Mouse (Mus musculus): ENCODE data around the gene Cbr4.

The Cbr4 gene

DNA sequence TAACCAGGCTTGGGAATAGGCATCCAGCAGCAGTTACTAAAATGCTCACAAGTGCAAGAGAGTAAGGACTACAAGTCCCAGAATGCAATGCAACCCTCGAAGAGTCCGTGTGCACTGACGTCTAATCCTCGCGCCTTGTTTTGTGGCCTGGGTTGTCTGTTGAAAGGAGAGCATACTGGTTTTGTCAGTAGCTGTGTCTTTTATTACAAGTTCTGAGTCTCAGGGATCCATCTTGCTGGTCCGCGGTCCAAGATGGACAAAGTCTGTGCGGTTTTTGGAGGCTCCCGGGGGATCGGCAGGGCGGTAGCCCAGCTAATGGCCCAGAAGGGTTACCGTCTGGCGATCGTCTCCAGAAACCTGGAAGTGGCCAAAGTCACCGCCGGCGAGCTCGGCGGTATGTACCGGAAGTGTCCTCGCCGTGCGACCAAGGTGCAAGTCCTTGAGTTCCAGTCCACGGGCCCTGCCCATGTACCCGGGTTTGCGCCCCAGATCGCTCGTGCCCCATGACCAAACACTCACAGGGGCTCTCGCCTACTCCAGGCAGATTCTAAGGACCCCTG is at the start of gene Cbr4:
Gene Cbr4, plus strand, starts transcription at position 138 of the 560 bp plus-strand sequence.
- peak; percentile 86 to 91 for DNase-seq (ENCODE audit: low spot score in 2 of 2)

DNA sequence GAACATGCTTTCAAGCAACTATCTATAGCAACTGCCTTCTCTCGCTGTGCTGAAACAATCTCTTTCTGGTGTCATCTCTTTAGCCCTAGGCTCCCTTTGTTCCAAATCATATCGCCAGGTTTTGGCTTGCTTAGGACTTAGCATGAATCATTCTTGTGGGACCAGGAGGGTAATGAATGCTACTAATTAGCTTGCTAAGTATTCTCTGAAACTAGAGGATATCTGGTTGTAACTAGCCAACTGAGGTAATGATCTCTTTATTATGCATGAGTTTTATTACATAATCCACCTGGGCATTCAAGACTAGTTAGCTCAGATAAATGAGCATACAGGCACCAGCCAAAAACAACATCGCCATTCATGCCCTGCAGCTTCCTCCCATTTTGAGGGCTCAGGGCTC is 44.5 kb upstream of the Cbr4 start:
- DNase-seq (ENCODE audit: low spot score in 2 of 2), result no peak

DNA sequence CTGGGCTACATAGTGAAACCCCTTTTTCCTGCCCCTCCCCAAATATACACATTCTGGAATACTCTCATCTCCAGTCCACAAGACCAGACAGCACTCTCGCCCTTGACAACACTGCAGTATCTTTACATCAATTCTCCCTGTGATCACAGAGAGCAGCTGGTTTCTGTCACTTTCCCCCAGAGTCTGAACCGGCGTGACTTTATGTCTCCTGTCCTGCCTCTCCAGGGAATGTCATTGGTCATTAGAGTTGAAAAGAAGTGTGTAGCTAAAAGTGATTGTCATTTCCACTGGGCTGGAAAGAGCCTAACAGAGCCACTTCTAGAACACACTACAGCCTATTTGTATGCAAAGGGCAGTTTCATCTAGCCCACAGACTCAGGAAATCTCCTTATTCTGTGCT is 43.2 kb upstream of the Cbr4 start:
- DNase-seq (ENCODE audit: low spot score in 2 of 2), result no peak

DNA sequence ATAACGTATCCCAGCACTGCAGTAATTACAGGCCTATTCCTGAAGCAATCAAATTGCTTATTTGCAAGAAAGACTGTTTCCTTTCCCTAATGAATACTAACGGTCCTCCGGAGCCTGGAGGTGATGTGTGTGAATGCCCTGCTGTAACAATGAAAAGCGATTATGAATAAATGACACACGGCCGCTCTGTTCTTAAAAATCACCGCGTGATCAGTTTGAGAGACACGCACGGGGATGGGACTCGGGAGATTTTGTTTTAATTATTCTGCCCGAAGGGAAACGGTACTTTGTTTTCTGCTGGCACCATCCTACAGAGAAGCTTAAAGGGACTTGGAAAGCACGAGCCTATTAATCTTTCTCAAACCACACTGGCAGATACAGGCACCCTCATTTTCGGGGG is 41.2 kb upstream of the Cbr4 start:
- DNase-seq (ENCODE audit: low spot score in 2 of 2), result no peak

DNA sequence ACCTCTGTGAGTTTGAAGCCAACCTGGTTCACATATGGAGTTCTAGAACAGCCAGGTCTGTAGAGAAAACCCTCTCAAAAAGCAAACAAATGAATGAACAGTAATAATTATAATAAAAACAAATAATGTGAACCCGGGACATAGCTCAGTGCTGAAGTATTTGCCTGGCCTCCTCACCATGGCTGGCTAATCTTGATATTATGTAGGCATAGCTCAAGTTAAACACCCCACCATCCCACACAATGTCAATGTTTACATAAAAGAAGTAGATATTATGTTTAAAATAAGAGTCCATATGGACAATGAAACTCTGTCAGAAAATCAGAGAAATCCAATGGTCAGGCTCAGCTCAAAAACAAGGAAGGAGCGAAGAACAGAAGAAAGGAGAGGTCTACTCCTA is 39.4 kb upstream of the Cbr4 start:
- no peak for DNase-seq (ENCODE audit: low spot score in 2 of 2)

DNA sequence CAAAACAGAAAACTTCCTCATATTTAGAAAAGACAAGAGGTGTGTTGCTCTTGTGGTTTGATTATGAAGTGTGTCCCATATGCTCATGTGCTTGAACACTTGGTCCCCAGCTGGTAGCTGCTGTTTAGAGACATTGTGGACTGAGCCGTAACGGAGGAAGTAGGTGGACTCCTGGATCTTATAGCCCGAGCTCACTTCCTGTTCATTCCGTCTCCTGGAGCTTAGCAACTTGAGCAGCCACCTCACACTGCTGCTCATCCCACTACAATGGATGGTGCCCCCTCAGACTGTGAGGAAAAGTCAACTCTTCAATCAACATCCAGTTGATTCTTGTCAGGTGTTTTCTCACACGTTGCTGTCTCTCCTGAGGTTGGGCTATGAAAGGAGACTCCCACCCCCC is 38.7 kb upstream of the Cbr4 start:
- DNase-seq (ENCODE audit: low spot score in 2 of 2), result no peak

DNA sequence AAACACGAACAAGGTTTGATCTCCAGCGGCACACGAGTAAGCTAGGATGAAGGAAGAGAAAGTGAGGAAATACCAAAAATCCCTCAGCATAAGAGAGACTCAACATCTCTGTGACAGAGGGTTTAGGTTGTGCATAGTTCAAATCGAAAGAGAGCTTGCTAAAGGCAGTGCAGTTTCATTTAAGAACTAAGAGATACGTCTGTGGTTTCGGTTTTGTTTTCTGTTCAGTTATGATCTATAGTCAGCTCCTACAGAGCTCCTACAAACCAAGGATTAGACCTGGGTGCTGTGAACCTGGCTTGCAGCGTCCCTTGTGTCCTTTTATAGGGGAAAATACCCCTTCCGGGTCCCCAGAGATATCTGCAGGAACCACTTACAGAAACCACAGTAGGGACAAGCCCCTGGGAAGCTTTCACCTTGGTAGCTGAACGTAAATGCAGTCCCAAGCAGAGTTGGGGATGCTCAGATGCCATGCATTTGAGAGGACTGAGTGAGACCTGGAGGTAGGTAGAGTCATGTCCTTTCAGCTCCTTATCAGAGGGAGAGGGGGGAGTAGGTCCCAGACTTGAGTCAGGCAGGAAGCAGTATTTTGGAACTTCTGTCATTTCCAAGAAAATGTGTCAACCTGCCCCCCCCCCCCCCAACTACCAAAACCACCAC is 36.5 kb upstream of the Cbr4 start:
- no peak for DNase-seq (ENCODE audit: low spot score in 2 of 2)

DNA sequence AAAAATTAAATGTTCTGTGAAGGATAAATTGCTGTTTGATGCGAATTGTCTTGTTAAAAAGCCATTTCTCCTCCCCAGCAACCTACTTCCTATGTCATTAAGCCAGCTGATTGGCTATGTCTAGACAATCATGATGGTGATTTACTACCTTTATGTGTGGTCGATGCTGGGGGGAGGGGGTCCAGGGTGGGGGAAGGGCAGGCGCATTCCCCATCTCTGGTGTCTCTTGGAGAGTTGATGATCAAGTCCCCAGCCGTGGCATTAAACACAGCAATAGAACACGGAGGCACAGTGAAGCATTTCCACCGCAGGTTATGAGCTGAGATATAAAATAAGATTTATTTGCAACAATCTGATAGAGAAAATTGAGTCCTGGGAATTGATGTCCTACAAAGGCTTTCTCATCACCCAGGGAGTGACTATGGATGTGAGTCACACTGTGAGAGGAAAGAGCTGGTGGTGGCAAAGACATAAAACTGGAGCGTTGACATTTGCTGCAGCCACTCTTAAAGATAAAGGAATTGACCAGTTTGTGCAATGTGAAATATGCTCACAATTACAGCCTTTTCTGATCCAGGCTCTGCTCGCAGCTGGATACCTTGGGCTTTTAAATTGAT is 35.7 kb upstream of the Cbr4 start:
- no peak for DNase-seq (ENCODE audit: low spot score in 2 of 2)

DNA sequence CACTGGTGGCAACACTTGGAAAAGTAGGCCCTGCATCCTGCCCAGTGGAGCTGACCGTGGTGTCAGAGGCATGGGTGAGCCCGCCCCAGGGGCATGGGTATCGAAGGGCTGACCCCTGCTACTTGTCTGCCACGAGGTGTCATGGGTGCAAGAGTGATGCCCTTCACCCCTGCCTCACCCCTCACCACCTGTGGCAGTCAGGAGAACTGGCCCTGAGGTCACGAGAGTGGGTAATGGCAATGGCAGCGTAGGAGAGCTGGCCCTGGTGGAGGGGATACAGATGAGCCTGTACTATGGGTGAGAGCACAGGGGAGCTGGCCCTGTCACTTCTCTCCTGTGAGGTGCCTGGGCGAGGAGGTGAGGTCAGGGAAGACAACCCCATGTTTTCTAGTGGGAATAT is 27.8 kb upstream of the Cbr4 start:
- no peak for DNase-seq (ENCODE audit: low spot score in 2 of 2)

GRCm38 (mm10) chr8:61462221-61462620 is 25.3 kb upstream of the Cbr4 start:
- no peak for DNase-seq (ENCODE audit: low spot score in 2 of 2)

GRCm38 (mm10) chr8:61464393-61464792 is 23.1 kb upstream of the Cbr4 start:
- DNase-seq (ENCODE audit: low spot score in 2 of 2), result no peak

DNA sequence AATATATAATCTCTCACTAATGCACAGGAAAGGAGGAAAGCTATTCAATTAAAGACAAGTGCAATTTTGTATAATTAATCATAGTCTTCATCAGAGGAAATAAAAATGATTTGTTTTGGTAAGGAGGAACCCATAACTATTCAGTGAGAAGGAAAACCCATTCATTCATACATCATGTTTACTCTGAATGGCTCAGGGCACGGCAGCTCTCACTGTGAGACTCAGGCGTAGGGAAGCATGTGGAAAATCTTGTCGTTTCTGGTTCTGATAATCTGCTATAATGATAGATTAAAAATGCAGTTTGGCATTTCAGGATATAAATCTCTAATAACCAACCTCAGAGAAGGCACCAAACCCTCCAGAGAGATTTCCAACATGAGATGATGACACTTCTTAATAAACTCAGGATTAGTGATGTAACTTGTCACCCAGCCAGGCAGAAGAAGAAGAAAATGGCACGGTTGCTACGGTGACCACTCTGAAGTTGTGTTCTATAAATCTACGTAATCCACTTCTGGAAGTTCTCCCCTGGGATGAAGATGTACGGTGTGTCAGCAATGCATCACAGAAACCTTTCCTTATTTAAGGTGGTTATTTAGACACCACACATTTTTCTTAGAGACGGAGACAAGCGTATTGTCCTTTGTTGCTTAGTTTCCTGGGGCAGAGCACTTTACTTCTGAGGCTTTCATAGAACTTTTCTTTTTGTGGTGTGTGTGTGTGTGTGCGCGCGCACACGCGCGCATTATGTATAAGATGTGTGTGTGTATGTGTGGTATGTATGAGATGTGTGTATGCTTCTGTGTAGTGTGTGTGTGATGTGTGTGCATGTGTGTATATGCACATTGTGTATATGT is 20.6 kb upstream of the Cbr4 start:
- DNase-seq (ENCODE audit: low spot score in 2 of 2), result no peak

DNA sequence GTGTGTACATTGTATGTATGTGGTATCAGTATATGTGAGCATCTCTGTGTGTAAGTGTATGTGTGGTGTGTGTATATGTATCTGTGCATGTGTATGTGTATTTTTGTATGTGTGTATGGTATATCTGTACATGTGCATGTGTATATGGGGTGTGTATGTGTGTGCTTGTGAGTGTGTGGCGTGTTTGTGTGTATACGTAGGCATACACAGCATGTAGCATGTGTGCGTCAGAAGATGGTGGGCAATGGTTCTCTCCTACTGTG is 20.1 kb upstream of the Cbr4 start:
- DNase-seq (ENCODE audit: low spot score in 2 of 2), result no peak

GRCm38 (mm10) chr8:61470213-61470612 is 17.3 kb upstream of the Cbr4 start:
- DNase-seq (ENCODE audit: low spot score in 2 of 2), result no peak

- DNase-seq (ENCODE audit: low spot score in 2 of 2), result no peak
These were observed 12.3 kb upstream of the Cbr4 start for GRCm38 (mm10) chr8:61475251-61475673.

GRCm38 (mm10) chr8:61476160-61476559 is 11.4 kb upstream of the Cbr4 start:
- DNase-seq (ENCODE audit: low spot score in 2 of 2), result no peak

GRCm38 (mm10) chr8:61478150-61478549 is 9.4 kb upstream of the Cbr4 start:
- DNase-seq (ENCODE audit: low spot score in 2 of 2), result no peak

DNA sequence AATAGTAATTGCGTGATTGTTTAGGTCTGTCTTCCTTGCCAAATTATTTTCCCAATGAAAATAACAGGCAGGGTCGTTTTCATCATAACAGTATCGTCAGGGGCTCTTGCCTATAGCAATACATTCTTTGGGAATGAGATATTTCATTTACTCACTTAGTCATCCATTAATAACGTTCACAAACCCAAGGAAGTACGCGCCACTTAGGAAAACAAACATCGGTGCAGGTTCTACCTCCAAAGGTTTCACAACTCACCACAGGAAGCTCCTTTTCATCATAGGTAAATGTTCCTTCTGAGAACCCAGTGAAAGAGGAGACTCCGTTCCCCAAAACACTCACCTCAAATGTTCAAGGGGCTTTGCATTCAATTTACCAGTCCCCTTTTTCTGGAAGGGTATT is 8.7 kb upstream of the Cbr4 start:
- DNase-seq (ENCODE audit: low spot score in 2 of 2), result no peak

GRCm38 (mm10) chr8:61479506-61480214 is 7.9 kb upstream of the Cbr4 start:
- DNase-seq (ENCODE audit: low spot score in 2 of 2), result peak; percentile 32 to 40

DNA sequence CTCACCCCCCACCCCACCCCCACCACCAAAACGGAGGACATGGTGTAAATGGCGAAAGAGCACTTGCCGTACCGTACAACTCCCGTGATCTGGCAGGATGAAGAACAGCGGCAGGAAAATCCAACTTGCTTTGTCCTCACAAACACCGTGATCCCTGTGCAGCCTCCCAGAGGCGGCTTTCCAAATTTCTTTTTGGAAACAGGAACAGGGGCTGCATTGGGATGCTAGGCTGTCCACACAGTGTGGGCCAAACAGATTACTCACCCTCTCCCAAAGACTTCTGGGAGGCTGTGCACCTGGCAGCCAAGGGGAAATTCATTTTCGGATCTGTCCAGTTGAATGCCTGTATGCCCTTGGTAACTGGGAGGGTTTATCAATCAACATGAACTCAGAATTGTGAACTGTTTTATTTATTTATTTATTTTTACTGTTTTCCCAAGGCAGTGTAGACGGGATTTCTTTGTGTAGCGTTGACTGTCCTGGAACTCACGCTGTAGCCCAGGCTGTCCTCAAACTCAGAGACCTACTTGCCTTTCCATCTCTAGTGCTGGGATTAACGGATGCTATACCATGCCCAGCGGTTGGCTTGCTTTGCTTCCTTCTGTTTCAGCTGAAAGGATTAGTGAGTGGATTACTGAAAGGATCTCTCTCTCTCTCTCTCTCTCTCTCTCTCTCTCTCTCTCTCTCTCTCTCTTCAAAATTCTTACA is 7.1 kb upstream of the Cbr4 start:
- DNase-seq (ENCODE audit: low spot score in 2 of 2), result peak; percentile 13 to 17

DNA sequence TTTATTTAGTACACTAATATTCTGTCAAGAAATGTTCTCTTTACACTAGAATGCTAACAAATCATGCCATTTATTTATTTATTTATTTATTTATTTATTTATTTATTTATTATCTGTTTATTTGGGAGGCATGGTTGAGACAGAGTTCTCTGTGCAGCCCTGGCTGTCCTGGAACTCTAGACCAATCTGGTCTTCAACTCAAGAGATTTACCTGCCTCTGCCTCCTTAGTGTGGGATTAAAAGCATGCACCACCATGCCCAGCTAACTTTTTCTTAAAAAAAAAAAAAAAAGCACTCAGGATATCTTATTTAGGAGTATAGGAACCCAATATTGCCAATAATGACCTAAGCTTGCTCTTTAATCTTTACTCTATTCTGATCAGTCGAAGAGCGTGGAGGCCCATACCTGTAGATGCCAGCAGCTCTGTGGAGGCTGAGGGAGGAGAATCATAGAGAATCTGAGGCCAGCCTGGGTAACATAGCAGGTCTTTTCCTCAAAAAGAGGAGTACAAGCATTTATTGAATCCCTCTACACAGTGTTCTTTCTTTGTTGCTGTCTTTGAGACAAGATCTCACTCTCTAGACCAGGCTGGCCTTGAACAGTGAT is 508 bp upstream of the Cbr4 start:
- no peak for DNase-seq (ENCODE audit: low spot score in 2 of 2)
